Mouse (Mus musculus) E14TG2a.4 (cell line): ENCODE results near the gene Elob.

ENCODE experiments used
- H3K27me3 ChIP-seq: 2 replicates; pipeline ENCODE4 v1.6.1; 2014; ENCODE audit warnings: low read length, control low read depth; ENCODE audit not compliant: insufficient read depth
- H3K36me3 ChIP-seq: 2 replicates; pipeline ENCODE4 v1.6.1; 2014; ENCODE audit warnings: low read length, control low read depth; ENCODE audit not compliant: insufficient read depth
- H3K4me1 ChIP-seq: replicated peaks from 2 replicates; pipeline ENCODE4 v1.6.1; 2014; ENCODE audit warnings: low read depth, low read length, control low read depth
- H3K4me3 ChIP-seq: replicated peaks from 2 replicates; pipeline ENCODE4 v1.5.1; 2014; ENCODE audit warnings: mild to moderate bottlenecking, low read length
- H3K9me3 ChIP-seq: 2 replicates; pipeline ENCODE4 v1.6.1; 2014; ENCODE audit warnings: low read length, control low read depth
- CTCF ChIP-seq: conservative IDR thresholded peaks from 2 replicates; pipeline ENCODE4 v1.5.1; 2014; ENCODE audit warnings: low read length
- NANOG ChIP-seq: IDR thresholded peaks from 2 replicates; pipeline ENCODE4 v1.6.1; 2014; ENCODE audit warnings: borderline replicate concordance, low read length, mixed read lengths
- POU5F1 ChIP-seq: IDR thresholded peaks from 2 replicates; pipeline ENCODE4 v1.6.1; 2014; ENCODE audit warnings: low read length, borderline replicate concordance

Elob gene

DNA sequence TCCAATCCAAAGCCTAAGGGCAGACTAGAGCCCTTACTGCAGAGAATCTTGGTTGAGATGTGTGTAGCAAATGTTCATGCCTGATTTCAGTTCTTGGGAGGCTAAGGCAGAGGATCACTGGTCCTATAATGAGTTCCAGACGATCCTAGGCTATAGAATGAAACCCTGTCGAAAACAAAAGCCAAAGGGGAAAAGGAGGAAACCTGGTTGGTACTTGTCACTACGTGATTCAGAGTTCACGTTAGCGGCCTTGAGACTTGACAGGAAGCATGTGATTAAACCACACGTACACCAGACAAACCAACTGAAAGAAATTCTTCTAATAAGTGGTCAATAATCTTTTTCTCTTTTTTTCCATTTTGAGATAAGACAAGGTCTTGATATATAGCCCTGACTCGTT lies 31.6 kb downstream of the Elob start:
- H3K4me3 ChIP-seq = no peak overlapping the region
- TF ChIP-seq NANOG (no peak), CTCF (no peak), POU5F1 (no peak)
- no peaks in the 10 kb centered on the region for H3K9me3 ChIP-seq
- peaks cover 5% of the 10 kb centered on the region; the same call in 1 of the 2 replicates for H3K27me3 ChIP-seq
- no peaks in the 10 kb centered on the region for H3K36me3 ChIP-seq
- H3K4me1 ChIP-seq = peaks cover 17% of the 10 kb centered on the region

DNA sequence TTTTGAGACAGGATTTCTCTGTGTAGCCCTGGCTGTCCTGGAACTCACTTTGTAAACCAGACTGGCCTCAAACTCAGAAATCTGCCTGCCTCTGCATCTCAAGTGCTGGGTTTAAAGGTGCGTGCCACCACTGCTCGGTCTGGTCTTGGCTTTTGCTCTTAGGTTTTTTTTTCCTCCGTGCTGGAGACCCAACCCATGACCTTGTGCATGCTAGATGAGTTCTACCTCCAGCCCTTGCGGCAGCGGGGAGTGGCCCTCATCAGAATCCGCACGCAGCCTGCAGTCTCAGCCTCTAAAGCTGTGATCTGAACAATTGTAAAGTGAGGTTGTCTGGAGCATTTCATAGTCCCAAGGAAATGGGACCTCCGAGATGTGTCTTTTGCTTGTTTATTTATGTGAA lies 33.6 kb downstream of the Elob start:
- Histone ChIP-seq H3K4me3 (no peak overlapping the region), H3K36me3 (no peaks in the 10 kb centered on the region), H3K27me3 (peaks cover 21% of the 10 kb centered on the region), H3K9me3 (no peaks in the 10 kb centered on the region), H3K4me1 (peaks cover 30% of the 10 kb centered on the region)
- TF ChIP-seq POU5F1 = no peak
- no peak for TF ChIP-seq NANOG
- TF ChIP-seq CTCF = no peak

DNA sequence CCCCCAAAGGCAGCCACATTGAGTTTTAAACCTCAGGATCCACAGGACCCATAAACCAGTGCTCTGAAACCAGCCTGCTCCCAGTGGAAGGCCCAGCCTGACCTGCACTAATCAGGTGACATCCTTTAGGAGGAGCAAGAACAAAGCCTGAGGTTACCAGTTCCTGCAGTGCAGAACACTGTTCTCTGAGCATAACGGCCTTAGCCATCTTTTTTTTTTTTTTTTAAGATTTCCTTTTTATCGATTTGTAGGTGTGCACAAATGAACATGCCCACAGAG lies 37.9 kb downstream of the Elob start:
- no peak for TF ChIP-seq CTCF
- TF ChIP-seq POU5F1 = no peak
- no peak for TF ChIP-seq NANOG
- H3K9me3 ChIP-seq = no peaks in the 10 kb centered on the region
- no peaks in the 10 kb centered on the region for H3K36me3 ChIP-seq
- peaks cover 59% of the 10 kb centered on the region for H3K4me1 ChIP-seq
- H3K27me3 ChIP-seq = peaks cover 22% of the 10 kb centered on the region
- H3K4me3 ChIP-seq = peak overlapping the region; percentile 69

DNA sequence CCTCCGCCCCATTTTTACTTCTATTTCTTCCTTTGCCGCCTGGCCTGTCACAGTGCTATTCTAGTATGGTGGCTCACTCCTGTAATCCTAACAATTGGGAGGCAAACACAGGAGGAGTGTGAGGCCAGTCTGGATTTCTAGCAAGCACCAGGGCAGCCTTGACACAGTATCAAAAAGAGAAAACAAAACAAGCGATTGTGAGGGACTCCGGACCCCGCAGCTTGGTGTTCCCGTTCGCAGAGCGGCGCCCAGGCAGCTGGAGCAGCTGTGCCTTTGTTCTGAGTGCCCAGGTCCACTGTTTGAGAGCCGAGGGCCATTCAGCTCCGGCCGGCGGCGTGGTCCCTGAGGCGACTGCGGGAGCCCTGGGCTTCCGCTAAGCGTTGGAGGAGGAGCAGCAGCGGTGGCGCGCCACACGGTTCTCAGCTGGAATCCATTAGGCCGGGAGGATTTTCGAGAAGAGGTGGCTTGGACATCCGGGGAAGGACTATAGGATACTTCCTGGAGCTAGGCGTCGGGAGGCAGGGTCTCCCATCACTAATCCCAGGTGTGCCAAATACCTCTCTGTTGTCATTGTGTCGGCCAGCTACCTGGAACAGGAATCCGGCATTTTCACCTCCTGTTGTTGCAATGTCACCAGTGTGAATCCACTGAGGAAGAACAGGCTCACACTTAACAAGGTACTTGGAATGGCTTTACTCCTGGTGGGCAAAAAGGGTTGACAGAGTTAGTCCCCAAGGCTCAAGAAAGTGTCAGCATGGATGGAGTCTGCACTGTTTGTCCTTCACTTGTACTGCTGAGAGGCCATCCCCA lies 38.5 kb downstream of the Elob start, which contains the start of gene Srrm2:
Gene Srrm2, plus strand, starts transcription at position 264 of the 810 bp plus-strand sequence.
- Histone ChIP-seq H3K36me3 (no peaks in the 10 kb centered on the region), H3K27me3 (peaks cover 25% of the 10 kb centered on the region), H3K4me1 (peaks cover 58% of the 10 kb centered on the region), H3K4me3 (peak within 1 kb of the TSS; percentile 69), H3K9me3 (no peaks in the 10 kb centered on the region)
- no peak for TF ChIP-seq NANOG
- TF ChIP-seq POU5F1 = no peak
- TF ChIP-seq CTCF = no peak

DNA sequence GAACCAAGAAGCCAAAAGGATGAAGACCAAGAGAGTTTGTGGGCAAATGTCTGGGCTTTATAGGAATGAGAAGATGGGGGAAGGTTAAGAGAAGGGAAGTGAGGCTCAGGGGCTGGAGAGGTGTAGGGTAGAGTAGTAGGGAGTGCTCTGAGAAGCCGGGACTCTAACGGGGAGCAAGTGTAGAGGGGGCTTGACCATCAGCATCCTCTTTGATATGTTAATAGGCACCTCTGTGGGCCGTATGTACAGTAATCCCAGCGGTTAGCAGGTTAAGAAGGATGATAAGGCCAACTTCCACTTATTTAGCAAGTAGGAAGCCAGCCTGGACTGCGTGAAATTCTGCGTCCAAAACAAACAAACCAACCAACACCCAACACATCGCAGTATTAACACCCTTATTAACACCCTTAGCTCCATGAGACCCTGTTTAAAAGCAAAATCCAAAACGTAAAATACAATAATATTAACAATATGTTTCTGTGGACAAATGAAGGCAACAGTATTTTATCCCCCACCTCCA lies 39.1 kb downstream of the Elob start:
- peaks cover 62% of the 10 kb centered on the region for H3K4me1 ChIP-seq
- H3K36me3 ChIP-seq = no peaks in the 10 kb centered on the region
- no peaks in the 10 kb centered on the region for H3K9me3 ChIP-seq
- 0 out of 2 replicates have a peak, but pooled peaks have one; percentile 60 for TF ChIP-seq POU5F1
- no peak for TF ChIP-seq CTCF
- peaks cover 31% of the 10 kb centered on the region for H3K27me3 ChIP-seq
- peak overlapping the region; percentile 69 for H3K4me3 ChIP-seq

DNA sequence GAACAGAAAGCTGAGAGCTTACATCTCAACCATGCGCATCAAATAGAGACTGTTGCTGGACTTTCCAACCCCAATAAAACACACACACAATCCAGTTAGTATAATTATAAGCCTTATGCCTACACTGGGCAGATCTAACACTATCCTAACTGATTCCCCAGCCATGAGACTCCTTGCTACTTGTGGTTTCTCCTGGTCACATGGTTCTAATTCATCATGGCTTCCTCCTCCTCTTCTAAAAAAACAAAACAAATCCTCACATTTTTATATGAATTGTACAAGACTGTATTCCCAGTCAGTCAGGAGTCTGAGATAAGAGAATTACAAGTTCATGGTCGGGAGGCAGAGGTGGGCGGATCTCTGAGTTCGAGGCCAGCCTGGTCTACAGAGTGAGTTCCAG lies 40.0 kb downstream of the Elob start:
- H3K4me3 ChIP-seq = no peak overlapping the region
- H3K36me3 ChIP-seq = no peaks in the 10 kb centered on the region
- TF ChIP-seq POU5F1 (no peak), NANOG (no peak), CTCF (no peak)
- no peaks in the 10 kb centered on the region for H3K9me3 ChIP-seq
- peaks cover 59% of the 10 kb centered on the region for H3K4me1 ChIP-seq
- peaks cover 31% of the 10 kb centered on the region for H3K27me3 ChIP-seq

DNA sequence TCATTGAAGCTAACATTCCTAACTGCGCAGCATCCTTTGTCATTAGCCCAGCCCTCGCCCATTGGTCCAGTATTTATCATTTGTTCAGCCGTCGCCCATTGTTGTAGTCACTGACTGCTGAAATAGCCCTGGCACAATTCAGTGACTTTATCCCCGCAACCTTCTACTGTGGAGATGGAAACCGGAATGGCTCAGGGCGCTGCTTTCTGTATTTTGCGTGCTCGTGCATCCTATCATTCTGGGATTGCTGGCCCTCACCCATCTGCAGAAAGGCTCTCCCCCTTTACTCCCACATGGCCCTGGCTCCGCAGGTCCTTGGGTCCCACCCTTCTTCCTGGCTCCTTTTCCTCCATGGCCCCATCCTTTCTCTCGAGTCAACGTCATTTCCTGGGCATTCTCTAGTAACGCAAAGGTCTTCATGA lies 42.4 kb downstream of the Elob start:
- no peak for TF ChIP-seq NANOG
- TF ChIP-seq POU5F1 = no peak
- TF ChIP-seq CTCF = no peak
- H3K9me3 ChIP-seq = no peaks in the 10 kb centered on the region
- H3K4me3 ChIP-seq = peak overlapping the region; percentile 82
- H3K4me1 ChIP-seq = peaks cover 49% of the 10 kb centered on the region
- peaks cover 21% of the 10 kb centered on the region for H3K27me3 ChIP-seq
- H3K36me3 ChIP-seq = no peaks in the 10 kb centered on the region

DNA sequence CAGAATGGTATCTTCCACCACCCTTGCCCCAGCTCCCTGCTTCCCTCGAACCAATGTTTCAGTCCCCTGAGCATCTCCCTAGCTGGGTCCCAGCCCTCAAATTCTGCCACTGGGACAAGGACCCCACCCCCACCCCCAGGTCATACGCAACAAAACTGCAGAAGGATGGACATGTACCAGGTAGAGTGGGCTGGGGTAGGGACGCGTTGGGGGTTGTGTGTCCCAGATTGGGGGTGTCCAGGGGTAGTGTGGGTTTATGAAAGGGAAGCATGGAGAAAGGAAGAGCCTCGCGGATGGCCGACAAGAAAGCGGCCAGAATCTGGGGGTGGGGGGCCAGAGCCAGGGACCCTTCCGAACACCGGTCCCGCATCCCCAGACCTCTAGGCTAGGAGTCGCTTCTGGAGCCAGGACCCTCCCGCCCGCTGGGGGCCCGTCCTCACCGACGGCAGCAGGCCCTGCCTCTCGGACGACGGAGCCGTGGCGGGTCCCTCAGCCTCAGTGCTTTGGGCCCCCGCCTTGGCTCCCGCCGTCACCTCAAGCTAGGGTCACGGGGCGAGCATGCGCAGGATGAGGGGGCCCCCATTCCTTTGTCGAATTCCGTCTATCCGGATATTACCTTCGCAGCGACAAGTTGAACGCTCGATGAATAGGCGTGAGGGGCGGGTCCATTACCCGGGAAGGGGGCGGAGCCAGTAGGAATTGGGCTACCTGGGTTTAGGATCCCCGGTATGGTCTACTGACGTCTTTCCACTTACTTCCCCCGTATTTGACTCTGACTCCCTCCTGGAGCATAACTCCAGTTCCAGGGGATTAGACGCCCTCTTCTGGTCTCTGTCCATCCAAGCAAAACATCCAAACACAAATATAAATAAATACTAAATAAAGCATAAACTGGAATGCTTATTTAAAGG lies 43.1 kb downstream of the Elob start, which contains the start of gene Flywch2:
Gene Flywch2, minus strand, starts transcription at position 521 of the 911 bp plus-strand sequence.
- H3K9me3 ChIP-seq = no peaks in the 10 kb centered on the region
- no peaks in the 10 kb centered on the region for H3K36me3 ChIP-seq
- H3K4me3 ChIP-seq = peak within 1 kb of the TSS; percentile 82
- TF ChIP-seq NANOG = no peak
- no peak for TF ChIP-seq POU5F1
- TF ChIP-seq CTCF = no peak
- peaks cover 15% of the 10 kb centered on the region for H3K27me3 ChIP-seq
- peaks cover 42% of the 10 kb centered on the region for H3K4me1 ChIP-seq
